Mouse (Mus musculus) heart, embryonic 14.5 days (tissue): ENCODE measurements around the gene Dusp14. TPM values are rescaled to one million over a fixed set of nuclear protein-coding genes. Genes with fewer than 3 reads are reported as not detected.

Experiments used
- ATAC-seq: fragments of 200-750 bp; cut with Nextera tagmentation; 2 replicates; pipeline ENCODE4 v1.8.0; 2017; ENCODE audit warnings: low read depth, moderate TSS enrichment; ENCODE audit not compliant: insufficient number of reproducible peaks, insufficient read depth, low FRiP score
- H3K27ac ChIP-seq, 2 experiments: fragments of 200-500 bp in 1 of 2; fragments of 300-500 bp in 1 of 2; sonication (generic) in 1 of 2; replicated peaks in 1 of 2; 2 replicates each; pipeline ENCODE4 v1.5.1; 2012 to 2014; ENCODE audit warnings: low read depth in 2 of 2, low read length in 2 of 2, control low read depth in 1 of 2, mild to moderate bottlenecking in 1 of 2, mixed read lengths in 1 of 2; ENCODE audit not compliant: control insufficient read depth in 1 of 2, insufficient read depth in 1 of 2
- H3K27me3 ChIP-seq: fragments of 300-500 bp; sonication (generic); 2 replicates; pipeline ENCODE4 v1.6.1; 2014; ENCODE audit warnings: mild to moderate bottlenecking, low read length, control low read depth; ENCODE audit not compliant: control insufficient read depth, insufficient read depth
- H3K36me3 ChIP-seq: fragments of 300-500 bp; sonication (generic); 2 replicates; pipeline ENCODE4 v1.6.1; 2014; ENCODE audit warnings: mild to moderate bottlenecking, control low read depth, low read length, mixed read lengths; ENCODE audit not compliant: control insufficient read depth, insufficient read depth
- H3K4me1 ChIP-seq, 2 experiments: fragments of 200-500 bp in 1 of 2; fragments of 300-500 bp in 1 of 2; sonication (generic) in 1 of 2; 2 replicates each; pipeline ENCODE4 v1.6.1; 2012 to 2014; ENCODE audit warnings: low read length in 2 of 2, control low read depth in 1 of 2, mixed read lengths in 1 of 2; ENCODE audit not compliant: control insufficient read depth in 2 of 2, insufficient read depth in 2 of 2
- H3K4me2 ChIP-seq: fragments of 300-500 bp; sonication (generic); 2 replicates; pipeline ENCODE4 v1.6.1; 2014; ENCODE audit warnings: mild to moderate bottlenecking, low read length
- H3K4me3 ChIP-seq, 2 experiments: fragments of 200-500 bp in 1 of 2; fragments of 300-500 bp in 1 of 2; sonication (generic) in 1 of 2; 2 replicates each; pipeline ENCODE4 v1.5.1; 2012 to 2014; ENCODE audit warnings: low read length in 2 of 2, mild to moderate bottlenecking in 2 of 2, control low read depth in 1 of 2, low read depth in 1 of 2, moderate library complexity in 1 of 2; ENCODE audit not compliant: control insufficient read depth in 1 of 2, insufficient read depth in 1 of 2
- H3K9ac ChIP-seq: fragments of 300-500 bp; sonication (generic); 2 replicates; pipeline ENCODE4 v1.6.1; 2014; ENCODE audit warnings: mild to moderate bottlenecking, low read length
- H3K9me3 ChIP-seq: fragments of 300-500 bp; sonication (generic); 2 replicates; pipeline ENCODE4 v1.6.1; 2016; ENCODE audit warnings: low read length, control low read depth; ENCODE audit not compliant: control insufficient read depth
- WGBS: fragments of 180-500 bp; shearing (Covaris S2); extraction: QIAGEN DNeasy Blood & Tissue Kit; methylation state at CpG from one replicate; pipeline ENCODE4 v1.1.7; 2014; 5-methylcytosine and 5-hydroxymethylcytosine counted together
- polyA plus RNA-seq: library from polyadenylated mRNA; unstranded; fragments of >200 nt; fragmentation: Nextera tagmentation; extraction: Ambion mirVana; gene quantifications from 2 replicates; pipeline ENCODE4 v1.2.1, GENCODE M21; 2014

Gene Dusp14
- polyA plus RNA-seq, 1 experiment from 2014 or later = 5.0 TPM

- ATAC-seq = no peak
- Histone ChIP-seq H3K4me1 (no peaks in the 10 kb centered on the region), H3K9ac (no peak overlapping the region), H3K4me3 (no peak overlapping the region), H3K27me3 (no peaks in the 10 kb centered on the region), H3K27ac (no peak overlapping the region), H3K36me3 (peaks cover 80% of the 10 kb centered on the region), H3K4me2 (no peak overlapping the region), H3K9me3 (no peaks in the 10 kb centered on the region)
- 76% methylated on average over 4 of the region's 4 CpGs for WGBS
Observed at GRCm38 (mm10) chr11:83999411-83999915, 69.6 kb downstream of the Dusp14 start.

GRCm38 (mm10) chr11:83998993-83999392 lies 70.1 kb downstream of the Dusp14 start:
- H3K36me3 ChIP-seq = peaks cover 81% of the 10 kb centered on the region
- no peaks in the 10 kb centered on the region for H3K9me3 ChIP-seq
- ATAC-seq = no peak
- no peak overlapping the region for H3K9ac ChIP-seq
- H3K4me3 ChIP-seq = no peak overlapping the region
- H3K27ac ChIP-seq = no peak overlapping the region
- H3K4me2 ChIP-seq = no peak overlapping the region
- no peaks in the 10 kb centered on the region for H3K27me3 ChIP-seq
- H3K4me1 ChIP-seq = no peaks in the 10 kb centered on the region
- 97% methylated on average over 3 of the region's 3 CpGs for WGBS

Other genes with a start within 250 kb of the Dusp14 start
- 0.11 TPM in 1 of 2 replicates, not detected in the other for gene Hnf1b, start 219.2 kb downstream of the Dusp14 start, polyA plus RNA-seq
- 19.7 and 21.8 TPM in 2 replicates for gene Ddx52, start 127.2 kb downstream of the Dusp14 start, polyA plus RNA-seq
- gene Synrg, start 104.8 kb downstream of the Dusp14 start, polyA plus RNA-seq = 8.0 and 10.8 TPM in 2 replicates
- 16.8 and 16.9 TPM in 2 replicates for gene Tada2a, start 60.3 kb upstream of the Dusp14 start, polyA plus RNA-seq
- gene Acaca, start 60.4 kb upstream of the Dusp14 start, polyA plus RNA-seq = 8.3 and 8.9 TPM in 2 replicates
- gene Gm11437, start 98.2 kb upstream of the Dusp14 start, polyA plus RNA-seq = not detected in 2 replicates